Mouse (Mus musculus): ENCODE data around the gene Prdx5.
A peak's percentile ranks its signal among the peaks of the same experiment; 100 is the strongest.
"Not testable (repeated sequence)": the region's sequence is repeated elsewhere in the genome, so short reads cannot be mapped to it uniquely, and the experiment has no call there.

Prdx5 gene

DNA sequence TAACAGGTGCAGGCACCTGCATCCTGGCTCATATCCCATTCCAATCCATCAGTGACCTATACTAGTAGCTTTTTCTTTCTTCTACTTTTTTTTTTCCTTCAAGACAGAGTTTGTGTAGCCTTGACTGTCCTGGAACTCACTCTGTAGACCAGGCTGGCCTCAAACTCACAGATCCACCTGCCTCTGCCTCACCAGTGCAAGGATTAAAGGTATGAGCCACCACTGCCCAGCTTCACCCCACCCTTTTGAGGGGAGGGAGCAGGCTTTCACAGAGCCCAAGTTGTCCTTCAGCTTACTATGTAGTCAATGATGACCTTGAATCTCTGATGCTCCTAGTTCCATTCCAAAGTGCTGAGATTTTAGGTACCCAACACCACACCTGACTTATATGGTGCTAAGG is 9.5 kb upstream of the Prdx5 start:
- DNase-seq (ENCODE audit: inconsistent ontology term), result no peak

DNA sequence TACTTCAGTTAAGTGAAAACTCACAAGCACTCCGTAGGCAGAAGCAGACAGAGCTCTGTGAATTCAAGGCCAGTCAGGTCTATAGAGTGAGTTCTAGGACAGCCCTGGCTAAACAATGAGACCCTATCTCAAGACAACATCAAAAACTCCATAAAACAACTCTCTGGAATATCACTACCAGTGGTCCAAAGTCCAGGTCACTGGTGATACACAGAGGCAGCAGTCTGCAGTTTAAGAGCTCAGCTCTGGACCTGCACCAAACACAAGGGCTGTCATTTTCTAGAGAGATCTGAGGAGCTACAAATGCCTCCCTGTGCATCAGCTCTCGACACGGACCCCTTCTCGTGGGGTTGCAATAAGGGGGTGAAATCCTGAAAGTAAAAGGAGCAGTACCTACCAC is 8.4 kb upstream of the Prdx5 start:
- DNase-seq (ENCODE audit: inconsistent ontology term), result no peak

DNA sequence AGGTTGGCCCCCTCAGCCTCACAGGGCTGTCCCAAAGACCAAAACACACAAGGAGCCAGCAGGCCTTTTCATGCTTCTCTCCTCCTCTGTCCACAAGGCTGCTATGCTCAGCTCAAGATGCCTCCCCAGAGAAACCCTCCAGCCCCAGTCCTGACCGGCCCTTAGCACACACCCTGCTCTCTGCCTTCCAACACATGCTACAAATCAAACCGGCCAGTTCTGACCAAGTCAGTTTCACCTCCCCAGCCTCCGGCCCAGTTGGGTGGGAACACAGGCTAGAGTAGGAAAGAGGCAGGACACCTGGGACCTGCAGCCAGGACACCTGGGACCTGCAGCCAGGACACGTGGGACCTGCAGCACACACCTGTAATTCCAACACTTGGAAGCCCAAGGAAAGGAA is 6.6 kb upstream of the Prdx5 start:
- DNase-seq (ENCODE audit: inconsistent ontology term), result no peak

DNA sequence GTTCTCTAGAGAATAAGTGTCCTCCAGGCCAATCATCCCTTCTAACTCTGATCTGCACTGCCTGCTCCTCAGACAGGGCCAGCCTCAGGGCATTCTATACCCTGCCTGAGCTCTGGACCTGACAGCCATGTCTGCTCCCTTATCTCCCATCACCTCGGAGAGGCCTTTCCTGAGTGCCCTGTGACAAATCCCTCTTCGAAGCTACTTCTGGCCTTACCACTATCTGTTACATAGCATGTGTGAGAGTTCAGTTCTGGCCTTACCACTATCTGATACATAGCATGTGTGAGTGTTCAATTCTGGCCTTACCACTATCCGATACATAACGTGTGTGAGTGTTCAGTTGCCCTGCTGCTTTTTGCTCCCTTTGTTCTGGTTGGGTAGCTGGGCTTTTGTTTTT is 5.4 kb upstream of the Prdx5 start:
- no peak for DNase-seq (ENCODE audit: inconsistent ontology term)

DNA sequence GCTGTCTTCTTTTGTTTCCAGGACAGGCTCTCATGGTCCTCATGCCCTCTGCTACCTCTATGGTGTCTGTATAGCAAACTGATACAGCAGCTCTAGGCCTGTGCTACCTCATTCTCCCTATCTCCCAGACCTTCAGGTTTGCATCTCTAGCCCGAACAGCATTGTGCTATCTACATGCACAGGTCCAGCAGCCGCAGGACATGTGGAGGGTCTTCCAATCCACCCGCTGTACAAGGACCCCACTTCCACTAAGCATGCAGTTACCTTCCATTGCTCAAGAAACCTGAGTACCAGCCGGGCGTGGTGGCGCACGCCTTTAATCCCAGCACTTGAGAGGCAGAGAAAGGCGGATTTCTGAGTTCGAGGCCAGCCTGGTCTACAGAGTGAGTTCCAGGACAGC is 4.6 kb upstream of the Prdx5 start:
- DNase-seq (ENCODE audit: inconsistent ontology term), result no peak

DNA sequence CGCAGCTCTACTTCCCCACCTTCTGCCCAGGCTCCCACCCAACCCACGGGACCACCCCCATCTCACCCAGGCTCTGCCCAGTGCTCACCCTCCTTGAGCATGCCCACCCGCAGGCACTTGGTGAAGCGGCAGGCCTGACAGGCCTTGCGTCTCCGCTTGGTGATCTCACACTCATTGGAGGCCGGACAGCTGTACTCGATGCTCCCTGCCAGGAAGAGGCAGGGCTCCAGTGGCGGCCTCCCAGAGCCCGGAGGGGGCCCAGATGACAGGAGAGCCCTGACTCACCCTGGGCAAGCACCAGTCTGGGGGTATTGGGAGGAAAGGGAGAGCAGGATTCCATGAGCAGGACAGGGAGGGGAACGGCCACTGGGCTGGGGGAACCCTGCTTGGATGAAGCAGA is 4.1 kb upstream of the Prdx5 start:
- DNase-seq (ENCODE audit: inconsistent ontology term), result no peak

DNA sequence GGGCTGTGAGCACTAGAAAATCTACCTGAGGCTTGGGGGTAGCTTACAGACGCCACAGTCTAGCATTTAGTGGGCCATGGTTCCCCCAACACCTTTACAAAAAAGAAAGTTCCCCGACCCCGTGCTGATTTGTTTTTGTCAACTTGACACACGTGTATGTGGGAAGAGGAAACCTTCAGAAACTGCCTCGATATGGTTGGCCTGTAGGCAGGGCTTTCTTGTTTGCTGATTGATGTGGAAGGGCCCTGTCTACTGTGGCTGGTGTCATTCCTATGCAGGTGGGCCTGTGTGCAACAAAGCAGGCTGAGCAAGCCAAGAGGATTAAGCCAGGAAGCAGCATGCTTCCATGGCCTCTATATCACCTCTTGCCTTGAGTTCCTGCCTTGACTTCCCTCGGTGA is 3.1 kb upstream of the Prdx5 start:
- DNase-seq (ENCODE audit: inconsistent ontology term), result no peak

DNA sequence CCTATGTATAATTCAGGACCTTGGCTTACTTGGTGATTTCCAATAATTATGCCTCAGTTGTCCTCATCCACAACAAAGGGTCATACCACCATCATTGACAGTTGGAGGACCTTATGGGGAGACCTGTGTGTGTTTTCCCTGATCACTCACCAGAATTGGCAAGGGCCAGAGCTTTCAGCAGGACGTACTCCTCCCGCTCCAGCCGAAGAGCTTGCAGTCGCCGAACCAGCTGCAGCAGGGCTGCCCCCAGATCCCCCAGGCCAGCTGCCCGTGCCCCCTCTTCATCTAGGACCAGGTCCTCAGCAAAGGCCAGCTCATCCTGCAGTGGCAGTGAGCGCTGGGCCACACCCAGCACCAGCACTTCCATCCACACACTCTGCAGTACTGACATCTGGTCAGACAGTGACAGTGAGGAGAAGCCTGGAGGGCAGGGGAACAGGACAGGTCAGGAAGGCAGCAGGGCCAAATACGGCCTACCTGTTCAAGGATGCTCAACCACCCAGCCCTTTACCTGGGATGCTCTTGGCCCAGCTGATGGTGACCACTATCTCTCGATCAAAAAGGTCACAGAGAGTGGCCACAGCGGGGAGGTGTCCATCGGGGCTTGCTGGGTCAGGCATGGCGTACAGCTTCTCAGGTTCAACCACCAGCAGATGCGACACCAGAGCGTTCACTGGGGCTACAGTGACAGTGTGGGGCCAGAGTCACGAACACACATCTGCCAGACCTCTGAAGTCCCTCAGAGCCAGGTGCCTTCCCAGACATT is 2.5 kb upstream of the Prdx5 start:
- DNase-seq (ENCODE audit: inconsistent ontology term), result no peak

DNA sequence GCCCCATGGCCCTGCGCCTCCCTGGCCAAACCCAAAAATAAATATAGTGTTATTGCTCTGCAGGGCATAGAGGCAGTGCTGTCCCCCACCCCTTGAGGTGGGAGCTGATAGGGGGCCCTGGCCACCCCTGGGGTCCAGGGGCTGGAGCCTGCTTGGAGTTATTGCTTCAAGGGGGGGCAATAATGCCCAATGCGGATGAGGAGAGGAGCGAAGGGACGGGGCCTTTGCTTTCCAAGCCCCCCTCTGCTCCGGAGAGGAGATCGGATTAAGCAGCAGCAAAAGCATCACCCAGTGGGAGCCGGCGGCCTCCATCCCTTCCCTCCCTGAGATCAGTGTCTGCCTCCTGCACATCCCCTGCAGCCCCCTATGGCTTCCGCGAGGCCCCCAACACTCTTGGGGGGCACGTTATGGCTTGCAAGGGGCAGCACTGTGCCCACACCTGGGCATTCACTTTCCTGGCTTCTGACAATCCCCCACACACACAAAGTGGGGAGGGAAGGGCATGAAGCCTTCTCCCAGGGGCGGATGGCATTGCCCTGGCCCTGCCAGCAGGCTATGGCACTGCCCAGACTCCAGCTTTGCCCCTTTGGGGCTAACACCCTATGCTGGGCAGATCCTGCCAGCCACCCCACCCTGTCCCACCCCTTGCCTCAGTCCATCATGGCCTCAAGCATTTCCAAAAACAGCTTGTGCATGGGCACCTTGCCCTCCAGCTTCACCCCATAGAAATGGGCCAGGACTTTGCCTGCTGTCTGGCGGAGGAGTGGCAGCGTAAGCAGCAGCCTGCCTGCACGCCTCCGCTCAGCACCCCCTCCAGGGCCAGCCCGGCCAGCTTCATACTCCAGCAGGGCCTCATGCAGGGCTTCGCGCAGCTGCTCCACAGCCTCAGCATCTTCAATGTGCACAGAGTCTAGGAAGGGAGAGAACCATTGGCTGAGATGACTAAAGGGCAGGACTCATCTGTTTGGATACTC is 1.5 kb upstream of the Prdx5 start:
- no peak for DNase-seq (ENCODE audit: inconsistent ontology term)

DNA sequence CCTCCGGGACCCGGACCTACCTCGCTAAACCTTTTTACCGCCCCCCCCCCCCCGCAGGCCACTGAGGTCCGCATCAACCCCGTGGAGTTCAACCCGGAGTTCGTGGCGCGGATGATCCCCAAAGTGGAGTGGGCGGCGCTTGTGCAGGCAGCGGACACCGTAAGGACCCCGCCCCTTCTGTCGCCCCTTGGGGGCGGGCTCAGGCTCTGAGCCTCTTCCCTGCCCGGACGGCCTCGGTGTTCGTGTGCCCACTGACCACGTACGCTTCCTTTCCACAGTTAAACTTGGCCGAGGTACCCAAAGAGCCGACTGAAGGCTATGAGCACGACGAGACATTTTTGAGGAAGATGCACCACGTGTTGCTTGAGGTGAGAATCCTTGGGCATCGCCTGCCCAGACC is 400 bp upstream of the Prdx5 start:
- DNase-seq (ENCODE audit: inconsistent ontology term), result peak; percentile 72

DNA sequence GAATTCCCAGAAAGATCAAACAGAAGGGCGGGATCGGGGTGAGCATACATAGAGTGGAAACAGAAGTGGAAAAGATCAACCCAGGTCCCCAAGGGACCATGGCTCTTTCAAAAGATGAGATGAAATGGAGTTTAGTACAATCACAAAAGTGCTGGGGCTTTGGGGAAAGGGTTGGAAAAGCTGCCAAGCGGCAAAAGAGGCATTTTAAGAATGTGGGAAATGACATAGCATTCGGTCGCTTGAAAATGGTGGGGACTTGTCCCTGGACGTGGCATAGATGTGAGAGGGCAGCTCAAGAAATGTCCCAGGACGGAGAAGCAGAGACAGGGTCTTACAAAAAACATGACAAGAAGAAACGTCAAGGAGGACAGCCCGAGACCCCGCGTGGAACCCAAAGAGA is 885 bp downstream of the Prdx5 start:
- DNase-seq (ENCODE audit: inconsistent ontology term), result peak; percentile 68

DNA sequence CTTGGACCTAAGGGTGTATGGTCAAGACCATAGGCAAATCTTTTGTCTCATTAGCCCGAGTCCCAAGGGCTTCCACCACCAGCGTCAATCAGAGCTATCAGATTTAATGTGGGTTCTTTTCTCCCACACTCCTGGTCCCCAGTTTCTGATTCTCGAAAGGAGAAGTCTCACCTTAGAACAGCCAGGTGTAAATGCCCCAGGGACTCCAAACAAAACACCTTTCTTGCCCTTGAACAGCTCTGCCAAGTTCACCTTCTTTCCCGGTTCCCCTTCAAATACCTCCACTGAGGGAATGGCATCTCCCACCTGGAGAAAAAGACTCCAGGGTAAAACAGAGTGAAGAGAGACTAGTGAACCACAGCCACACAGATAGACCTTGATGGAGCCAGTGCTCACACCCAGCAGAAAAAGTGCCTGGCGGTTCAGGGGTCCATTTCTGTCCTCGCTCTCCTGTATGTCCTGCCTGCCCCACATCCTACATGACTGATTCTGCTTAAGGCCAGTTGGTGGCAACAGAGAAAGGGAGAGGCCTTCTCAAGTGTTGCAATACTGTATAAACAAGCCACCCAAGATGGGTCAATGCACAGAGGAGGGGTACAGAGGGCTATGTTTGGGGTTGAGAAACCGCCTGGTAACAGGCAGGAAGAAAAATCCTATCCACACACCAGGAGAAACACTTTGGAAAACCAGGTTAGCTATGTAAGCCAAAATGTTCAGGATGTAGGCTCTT is 1.9 kb downstream of the Prdx5 start:
- DNase-seq (ENCODE audit: inconsistent ontology term), result no peak

DNA sequence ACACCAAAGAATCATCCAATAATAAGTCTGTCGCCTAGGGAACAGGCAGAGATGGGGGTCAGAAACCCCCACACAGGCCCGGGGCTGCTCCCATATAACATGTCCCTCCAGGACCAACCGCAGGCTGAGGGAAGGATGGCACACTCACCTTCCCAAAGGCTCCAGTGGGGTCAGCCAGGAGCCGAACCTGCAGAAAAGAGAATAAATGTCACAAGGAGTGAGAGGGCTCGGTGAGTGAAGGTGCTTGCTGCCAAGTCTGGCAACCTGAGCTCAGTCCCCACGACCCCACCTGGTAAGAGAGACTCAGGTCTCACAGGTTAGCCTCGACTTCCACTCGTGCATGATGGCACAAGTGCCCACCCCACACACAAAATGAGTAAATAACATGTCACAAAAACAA is 2.8 kb downstream of the Prdx5 start:
- DNase-seq (ENCODE audit: inconsistent ontology term), result no peak

DNA sequence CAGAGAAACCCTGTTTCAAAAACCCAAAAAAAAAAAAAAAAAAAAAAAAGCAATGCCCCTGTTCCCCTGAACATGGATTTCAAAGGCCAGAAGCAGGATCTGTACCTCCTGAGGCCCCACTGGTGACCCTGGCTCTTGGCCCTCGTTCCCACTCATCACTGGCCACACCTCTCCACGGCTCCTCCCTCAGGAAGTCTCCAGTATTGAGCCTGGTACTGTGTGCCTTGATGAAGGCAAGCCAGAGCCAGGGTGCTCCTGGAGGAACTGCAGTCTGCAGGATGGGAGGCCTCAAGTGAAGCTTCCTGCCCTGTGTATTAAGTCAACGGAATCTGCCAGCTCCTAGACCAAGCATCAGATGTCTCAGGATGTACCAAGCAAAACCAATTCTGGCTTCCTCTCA is 3.7 kb downstream of the Prdx5 start:
- DNase-seq (ENCODE audit: inconsistent ontology term), result no peak

DNA sequence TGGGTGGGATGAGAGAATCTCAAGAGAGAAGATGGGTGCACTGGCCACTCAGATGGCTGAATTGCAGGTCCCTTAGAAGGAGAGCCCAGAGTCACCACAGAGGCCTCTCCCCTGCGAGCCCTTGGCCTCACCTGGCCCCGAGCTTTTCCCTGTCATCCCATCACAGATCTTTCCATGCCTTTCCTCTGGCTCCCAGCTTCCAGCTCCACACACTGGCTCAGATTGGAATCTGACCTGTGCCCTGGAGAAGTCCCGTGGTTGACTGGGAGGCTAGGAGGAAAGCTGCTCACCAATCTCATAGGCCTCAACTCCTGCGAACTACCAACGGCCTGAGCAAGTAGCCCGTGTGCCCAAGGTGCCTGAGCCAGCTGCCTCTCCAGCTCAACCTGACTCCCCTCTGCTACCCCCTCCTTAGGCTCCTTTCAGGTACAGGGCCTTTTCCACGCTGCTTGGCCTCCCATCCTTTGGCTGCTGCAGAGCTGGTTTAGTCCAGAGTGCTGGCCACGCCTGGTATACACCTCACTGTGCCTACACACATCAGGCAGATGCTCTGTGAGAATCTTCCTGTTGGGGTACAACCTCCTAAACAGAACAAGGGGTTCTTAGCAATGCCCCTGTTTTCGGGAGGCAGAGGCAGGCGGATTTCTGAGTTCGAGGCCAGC is 4.3 kb downstream of the Prdx5 start:
- DNase-seq (ENCODE audit: inconsistent ontology term), result no peak

DNA sequence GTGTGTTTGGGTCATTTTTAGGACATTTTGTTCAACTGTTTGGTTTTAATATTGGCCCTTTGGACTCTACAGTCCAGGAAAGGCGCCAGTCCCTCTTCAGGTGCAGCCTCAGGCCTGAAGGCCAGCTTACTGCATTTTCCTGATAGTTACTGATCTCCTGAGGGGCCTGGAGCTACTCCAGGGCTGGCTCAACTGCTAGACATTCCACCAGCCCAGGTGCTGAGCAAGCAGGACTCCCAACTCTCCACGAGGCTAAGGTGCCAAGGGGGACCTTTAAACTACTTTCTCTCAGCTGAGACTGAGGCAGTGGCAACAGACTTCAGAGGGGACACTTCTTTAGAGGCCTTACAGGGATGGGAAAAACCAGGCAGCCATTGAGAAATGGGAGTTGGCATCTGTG is 5.1 kb downstream of the Prdx5 start:
- no peak for DNase-seq (ENCODE audit: inconsistent ontology term)

DNA sequence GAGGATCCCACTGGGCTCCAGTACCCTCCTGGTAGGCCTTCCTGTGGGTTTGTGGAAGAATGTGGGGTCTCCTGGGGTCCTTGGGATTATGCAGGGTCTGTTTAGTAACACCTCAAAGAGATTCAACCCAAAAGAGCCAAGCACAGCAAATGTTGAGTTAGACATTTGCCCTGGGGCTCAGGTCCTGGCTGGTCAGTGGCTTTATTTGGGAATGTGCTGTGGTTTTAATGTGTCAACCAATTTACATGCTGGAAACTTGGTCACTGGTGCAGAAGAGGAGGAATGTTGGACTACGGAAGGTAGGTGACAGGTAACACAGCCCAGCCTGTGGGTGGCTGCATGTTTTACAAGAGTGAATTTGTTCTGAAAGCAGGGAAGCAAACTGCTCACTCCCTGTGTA is 6.9 kb downstream of the Prdx5 start:
- no peak for DNase-seq (ENCODE audit: inconsistent ontology term)

DNA sequence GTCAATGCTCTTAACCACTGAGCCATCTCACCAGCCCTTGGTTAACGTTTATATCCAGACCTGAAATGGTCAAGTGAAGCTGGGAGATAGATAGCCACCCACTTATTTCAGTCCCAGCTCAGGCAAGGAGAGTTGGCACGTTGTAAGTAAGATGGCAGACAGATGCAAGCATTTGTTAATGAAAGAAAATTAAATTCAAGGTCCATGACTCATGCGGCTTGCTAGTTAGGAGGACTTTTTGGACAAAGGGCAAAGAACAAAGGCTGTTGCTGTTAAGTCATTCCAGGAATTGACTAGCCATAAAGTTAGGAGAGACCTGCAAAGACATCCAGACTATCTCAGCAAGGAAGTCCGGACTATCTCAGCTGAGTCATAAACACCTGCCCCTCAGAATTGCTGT is 10.3 kb downstream of the Prdx5 start:
- peak; percentile 31 for DNase-seq (ENCODE audit: inconsistent ontology term)

DNA sequence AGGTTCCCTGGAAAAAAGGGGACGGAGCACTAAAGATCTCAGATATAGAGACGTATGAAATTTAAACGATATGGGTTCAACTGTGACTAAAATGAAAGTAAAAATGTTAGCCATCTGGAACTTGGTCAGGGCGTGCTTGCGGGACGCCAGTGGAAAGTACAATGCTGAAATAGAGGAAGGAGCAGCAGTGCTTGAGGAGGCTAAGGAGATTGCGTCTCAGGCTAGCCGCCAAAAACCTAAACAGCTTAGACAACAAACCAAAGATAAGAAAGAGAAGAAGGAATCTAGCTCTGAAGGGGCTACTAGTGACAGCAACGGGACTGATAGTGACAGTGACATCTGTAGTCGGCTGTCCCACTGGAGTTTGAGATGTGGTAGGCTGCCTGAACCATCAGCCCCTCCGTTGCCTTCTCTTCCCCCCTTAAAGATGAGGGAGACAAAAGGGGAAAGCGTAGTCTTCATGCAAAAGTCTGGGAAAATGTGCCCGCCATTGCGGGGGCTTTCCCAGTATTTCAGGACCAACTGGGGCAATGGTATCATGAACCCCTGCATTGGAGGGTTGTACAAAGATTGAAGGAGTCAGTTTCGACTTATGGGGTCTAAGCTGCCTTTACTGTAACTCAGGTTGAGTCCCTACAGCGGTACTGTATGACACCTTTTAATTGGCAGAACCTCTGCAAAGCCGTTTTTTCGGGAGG is 14.1 kb downstream of the Prdx5 start:
- DNase-seq (ENCODE audit: inconsistent ontology term), result not testable (repeated sequence)

DNA sequence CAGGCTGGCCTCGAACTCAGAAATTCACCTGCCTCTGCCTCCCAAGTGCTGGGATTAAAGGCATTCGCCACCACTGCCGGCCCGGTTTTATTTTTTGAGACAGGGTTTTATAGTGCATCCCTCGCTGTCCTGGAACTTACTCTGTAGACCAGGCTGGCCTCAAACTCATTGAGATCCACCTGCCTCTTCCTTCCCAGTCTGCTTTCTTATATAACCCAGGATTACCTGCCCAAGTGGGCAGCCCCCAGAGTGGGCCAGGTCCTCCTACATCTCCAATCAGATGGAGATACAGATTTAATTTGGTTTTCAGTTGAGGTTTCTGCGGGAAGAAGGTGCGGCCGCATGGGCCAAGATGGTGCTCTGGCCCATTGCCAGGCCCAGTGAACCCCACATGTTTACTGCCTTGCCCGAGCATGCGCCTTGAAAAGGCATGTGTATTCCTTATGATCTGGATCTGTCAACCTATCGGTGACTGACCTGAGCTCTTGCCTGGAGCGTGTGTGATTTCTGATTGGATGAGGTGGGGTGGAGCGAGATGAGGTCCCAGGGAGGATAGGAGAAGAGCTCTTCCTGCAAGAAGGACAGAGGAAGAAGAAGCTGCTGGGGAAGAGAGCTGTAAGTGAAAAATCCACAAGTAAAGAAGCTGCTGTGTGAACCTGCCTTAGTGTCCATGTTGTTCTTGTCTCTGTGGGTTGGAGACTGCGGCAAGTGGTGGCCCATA is 16.0 kb downstream of the Prdx5 start:
- no peak for DNase-seq (ENCODE audit: inconsistent ontology term)

DNA sequence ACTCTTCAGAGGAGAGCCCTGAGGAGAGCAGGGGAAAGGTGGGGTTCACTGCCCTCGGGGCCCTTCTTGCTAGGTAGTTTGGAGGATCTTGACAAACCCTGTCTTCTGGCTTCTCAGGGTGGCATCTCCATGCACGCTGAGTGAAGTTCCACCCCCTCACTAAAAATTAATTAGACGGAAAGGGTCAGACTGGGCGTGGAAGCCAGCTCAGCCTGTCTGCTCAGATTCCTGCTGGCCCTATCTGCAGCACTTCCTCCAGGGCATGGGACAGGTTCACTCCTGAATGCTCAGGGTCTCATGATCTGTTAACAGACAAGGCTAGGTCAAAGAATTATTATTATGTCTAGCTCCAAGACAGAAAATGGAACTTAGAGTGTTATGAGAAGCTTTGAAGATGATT is 17.4 kb downstream of the Prdx5 start:
- no peak for DNase-seq (ENCODE audit: inconsistent ontology term)

All from Muller cell, postnatal 12 days (primary cell).